Mouse (Mus musculus): Measurements from ENCODE around the gene Nrxn2.

DNA sequence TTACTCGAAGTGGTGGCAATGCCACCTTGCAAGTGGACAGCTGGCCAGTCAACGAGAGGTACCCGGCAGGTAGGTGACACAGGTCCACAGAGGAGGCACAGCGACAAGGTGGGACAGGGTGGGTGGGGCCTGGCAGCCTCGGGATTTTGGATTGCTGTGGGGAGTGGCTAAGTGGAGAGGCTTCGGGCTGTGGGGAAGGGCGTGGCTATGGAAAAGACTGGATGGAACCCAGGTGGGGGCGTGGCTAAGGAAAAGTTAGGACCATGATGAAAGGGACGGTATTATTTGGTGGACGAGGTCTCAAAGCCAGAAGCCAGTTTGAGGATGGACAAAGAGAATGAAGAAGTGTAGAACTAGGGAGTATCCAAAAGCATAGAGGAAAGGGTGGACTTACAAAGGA, 91.3 kb downstream of the Nrxn2 start:
- TF ChIP-seq POLR2A (IDR thresholded peaks at IDR 0.05; ENCODE audit: low read depth, low read length) (no peak), CTCF (IDR thresholded peaks at IDR 0.05; ENCODE audit: extremely low read depth, insufficient read depth, insufficient read length, insufficient replicate concordance) (no peak)
